Mouse (Mus musculus): ENCODE measurements around the gene Mmp24. TPM values are rescaled to one million over a fixed set of nuclear protein-coding genes. Genes with fewer than 3 reads are reported as not detected.

The Mmp24 gene
- polyA plus RNA-seq, 1 experiment from 2014 or later: 0.04 TPM

DNA sequence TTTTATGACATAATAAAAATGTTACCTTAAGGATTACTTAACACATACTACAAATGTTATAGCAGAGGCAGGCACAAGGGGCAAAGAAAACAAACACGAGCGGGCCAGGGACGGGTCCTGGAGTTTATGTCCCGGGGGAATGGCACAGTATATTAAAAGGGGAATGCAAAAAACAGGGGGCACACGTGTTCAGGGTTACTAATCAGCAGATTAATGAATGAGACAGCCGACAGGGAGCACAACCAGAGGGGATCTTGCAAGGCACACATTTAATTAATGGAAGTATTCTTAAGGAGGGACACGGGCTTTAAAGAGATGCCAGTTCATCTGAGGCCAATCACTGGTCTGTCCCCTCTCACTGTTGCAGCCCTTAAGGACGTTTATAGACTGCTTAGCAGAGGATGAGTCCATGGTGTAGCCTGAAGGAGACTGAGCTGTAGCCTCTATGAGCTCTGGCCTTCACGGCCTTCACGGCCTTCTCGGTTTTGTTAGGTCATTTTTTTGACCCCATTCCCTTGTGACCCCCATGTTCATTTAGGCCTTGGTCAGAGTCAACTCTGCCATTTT is 88.2 kb downstream of the Mmp24 start:
- H3K4me3 ChIP-seq (ENCODE audit: low read depth, low read length): no peak overlapping the region
- no peak for ATAC-seq (replicated peaks; ENCODE audit: insufficient number of reproducible peaks, low FRiP score, low TSS enrichment)
- no peak overlapping the region for H3K9ac ChIP-seq (ENCODE audit: low read depth, low read length)
- no peaks in the 10 kb centered on the region for H3K9me3 ChIP-seq (replicated peaks; ENCODE audit: control insufficient read depth, low read length)
- H3K27me3 ChIP-seq (ENCODE audit: control insufficient read depth, insufficient read depth, low read length): no peaks in the 10 kb centered on the region
- H3K27ac ChIP-seq (ENCODE audit: low read depth, low read length): no peak overlapping the region
- 76% methylated on average over 11 of the region's 11 CpGs for WGBS (ENCODE audit: insufficient replicate concordance)
- H3K36me3 ChIP-seq (ENCODE audit: control insufficient read depth, insufficient read depth, low read length): peaks cover under 1% of the 10 kb centered on the region; the same call in 1 of the 2 replicates
- no peak overlapping the region for H3K4me2 ChIP-seq
- H3K4me1 ChIP-seq (ENCODE audit: control insufficient read depth, insufficient read depth, low read length): no peaks in the 10 kb centered on the region

Other genes with a start within 250 kb of the Mmp24 start
- 21.4 and 23.6 TPM in 2 replicates for gene Gss, start 182.5 kb upstream of the Mmp24 start, polyA plus RNA-seq (2014; fragmentation: Nextera tagmentation; extraction: Ambion mirVana)
- gene Myh7b, start 164.1 kb upstream of the Mmp24 start, polyA plus RNA-seq (2014; fragmentation: Nextera tagmentation; extraction: Ambion mirVana): 13.0 and 13.6 TPM in 2 replicates
- 92.4 and 102 TPM in 2 replicates for gene Trpc4ap, start 83.0 kb upstream of the Mmp24 start, polyA plus RNA-seq (2014; fragmentation: Nextera tagmentation; extraction: Ambion mirVana)
- gene Edem2, start 45.9 kb upstream of the Mmp24 start, polyA plus RNA-seq (2014; fragmentation: Nextera tagmentation; extraction: Ambion mirVana): 28.6 and 28.8 TPM in 2 replicates
- not detected in 2 replicates for gene Gm17581, start 39.5 kb upstream of the Mmp24 start, polyA plus RNA-seq (2014; fragmentation: Nextera tagmentation; extraction: Ambion mirVana)
- gene Procr, start 24.2 kb upstream of the Mmp24 start, polyA plus RNA-seq (2014; fragmentation: Nextera tagmentation; extraction: Ambion mirVana): 8.6 and 9.2 TPM in 2 replicates
- gene BC029722, start 44.1 kb downstream of the Mmp24 start, polyA plus RNA-seq (2014; fragmentation: Nextera tagmentation; extraction: Ambion mirVana): 5.6 and 5.7 TPM in 2 replicates
- gene Eif6, start 51.6 kb downstream of the Mmp24 start, polyA plus RNA-seq (2014; fragmentation: Nextera tagmentation; extraction: Ambion mirVana): 138 and 148 TPM in 2 replicates
- gene Fam83c, start 59.5 kb downstream of the Mmp24 start, polyA plus RNA-seq (2014; fragmentation: Nextera tagmentation; extraction: Ambion mirVana): 0.06 and 0.15 TPM in 2 replicates
- 86.7 and 118 TPM in 2 replicates for gene Uqcc1, start 155.0 kb downstream of the Mmp24 start, polyA plus RNA-seq (2014; fragmentation: Nextera tagmentation; extraction: Ambion mirVana)
- not detected in 2 replicates for gene Gm15557, start 165.4 kb downstream of the Mmp24 start, polyA plus RNA-seq (2014; fragmentation: Nextera tagmentation; extraction: Ambion mirVana)
- 0.36 and 0.63 TPM in 2 replicates for gene Gdf5, start 170.0 kb downstream of the Mmp24 start, polyA plus RNA-seq (2014; fragmentation: Nextera tagmentation; extraction: Ambion mirVana)
- gene Cep250, start 181.1 kb downstream of the Mmp24 start, polyA plus RNA-seq (2014; fragmentation: Nextera tagmentation; extraction: Ambion mirVana): 6.4 and 12.3 TPM in 2 replicates
- gene 6430550D23Rik, start 232.6 kb downstream of the Mmp24 start, polyA plus RNA-seq (2014; fragmentation: Nextera tagmentation; extraction: Ambion mirVana): 0.80 and 1.1 TPM in 2 replicates
- gene Ergic3, start 232.7 kb downstream of the Mmp24 start, polyA plus RNA-seq (2014; fragmentation: Nextera tagmentation; extraction: Ambion mirVana): 170 and 184 TPM in 2 replicates

Measured in heart, embryonic 11.5 days (tissue).